Mouse (Mus musculus): ENCODE data around the gene Rhbdl1. TPM values are rescaled to one million over a fixed set of nuclear protein-coding genes. Genes with fewer than 3 reads are reported as not detected.

The Rhbdl1 gene
- polyA plus RNA-seq, 1 experiment from 2014 or later: 5.7 TPM

- H3K9ac ChIP-seq: peak within 1 kb of the TSS; percentile 71
- H3K36me3 ChIP-seq (replicated peaks): no peaks in the 10 kb centered on the region
- H3K27ac ChIP-seq: peak within 1 kb of the TSS; percentile 43
- peak within 1 kb of the TSS; percentile 99 for H3K4me2 ChIP-seq
- peaks cover 16% of the 10 kb centered on the region for H3K4me1 ChIP-seq
- WGBS: 0% methylated on average over 24 of the region's 24 CpGs
- H3K9me3 ChIP-seq: no peaks in the 10 kb centered on the region
- peak; percentile 88 for ATAC-seq (ENCODE audit: low FRiP score)
- H3K27me3 ChIP-seq: 0 out of 2 replicates have a peak, but pooled peaks cover 6% of the 10 kb centered on the region
- H3K4me3 ChIP-seq (replicated peaks): peak within 1 kb of the TSS; percentile 88
Measured at GRCm38 (mm10) chr17:25868601-25869191, 31.6 kb upstream of the Rhbdl1 start, which contains the start of gene Mcrip2. Mcrip2 (minus strand) TSS chr17:25868764.

- peak overlapping the region; percentile 88 for H3K4me3 ChIP-seq (replicated peaks)
- peak overlapping the region; percentile 99 for H3K4me2 ChIP-seq
- peak overlapping the region; percentile 71 for H3K9ac ChIP-seq
- 0 out of 2 replicates have a peak, but pooled peaks cover 6% of the 10 kb centered on the region for H3K27me3 ChIP-seq
- H3K27ac ChIP-seq: peak overlapping the region; percentile 43; the same call in 1 of the 2 replicates
- H3K36me3 ChIP-seq (replicated peaks): no peaks in the 10 kb centered on the region
- no peaks in the 10 kb centered on the region for H3K9me3 ChIP-seq
- ATAC-seq (ENCODE audit: low FRiP score): peak; percentile 67
- WGBS: 1% methylated on average over 42 of the region's 42 CpGs
- H3K4me1 ChIP-seq: peaks cover 15% of the 10 kb centered on the region
Measured at GRCm38 (mm10) chr17:25867836-25868600, 30.9 kb upstream of the Rhbdl1 start.

GRCm38 (mm10) chr17:25867509-25867835, 30.4 kb upstream of the Rhbdl1 start:
- Histone ChIP-seq H3K9me3 (no peaks in the 10 kb centered on the region), H3K4me3 (replicated peaks) (peak overlapping the region; percentile 88), H3K27ac (no peak overlapping the region), H3K4me1 (peaks cover 15% of the 10 kb centered on the region), H3K36me3 (replicated peaks) (no peaks in the 10 kb centered on the region), H3K4me2 (peak overlapping the region; percentile 99), H3K27me3 (0 out of 2 replicates have a peak, but pooled peaks cover 6% of the 10 kb centered on the region), H3K9ac (peak overlapping the region; percentile 71; the same call in 1 of the 2 replicates)
- WGBS: 15% methylated on average over 7 of the region's 7 CpGs
- ATAC-seq (ENCODE audit: low FRiP score): no peak

GRCm38 (mm10) chr17:25866172-25866571, 29.1 kb upstream of the Rhbdl1 start:
- Histone ChIP-seq H3K9ac (no peak overlapping the region), H3K27me3 (0 out of 2 replicates have a peak, but pooled peaks cover 6% of the 10 kb centered on the region), H3K4me1 (peaks cover 23% of the 10 kb centered on the region), H3K4me2 (no peak overlapping the region), H3K27ac (no peak overlapping the region), H3K4me3 (replicated peaks) (no peak overlapping the region), H3K36me3 (replicated peaks) (no peaks in the 10 kb centered on the region), H3K9me3 (no peaks in the 10 kb centered on the region)
- ATAC-seq (ENCODE audit: low FRiP score): no peak
- WGBS: 96% methylated on average over 3 of the region's 3 CpGs

GRCm38 (mm10) chr17:25865288-25865687, 28.2 kb upstream of the Rhbdl1 start:
- WGBS: 95% methylated on average over 11 of the region's 11 CpGs
- Histone ChIP-seq H3K27me3 (0 out of 2 replicates have a peak, but pooled peaks cover 6% of the 10 kb centered on the region), H3K27ac (no peak overlapping the region), H3K9ac (no peak overlapping the region), H3K9me3 (no peaks in the 10 kb centered on the region), H3K4me2 (no peak overlapping the region), H3K4me1 (peaks cover 31% of the 10 kb centered on the region), H3K36me3 (replicated peaks) (no peaks in the 10 kb centered on the region), H3K4me3 (replicated peaks) (no peak overlapping the region)
- ATAC-seq (ENCODE audit: low FRiP score): no peak

GRCm38 (mm10) chr17:25864311-25864710, 27.2 kb upstream of the Rhbdl1 start:
- no peak for ATAC-seq (ENCODE audit: low FRiP score)
- Histone ChIP-seq H3K4me1 (peaks cover 40% of the 10 kb centered on the region), H3K27ac (no peak overlapping the region), H3K4me2 (no peak overlapping the region), H3K27me3 (0 out of 2 replicates have a peak, but pooled peaks cover 6% of the 10 kb centered on the region), H3K4me3 (replicated peaks) (no peak overlapping the region), H3K9me3 (no peaks in the 10 kb centered on the region), H3K36me3 (replicated peaks) (no peaks in the 10 kb centered on the region), H3K9ac (no peak overlapping the region)
- WGBS: 93% methylated on average over 14 of the region's 14 CpGs

GRCm38 (mm10) chr17:25863681-25864080, 26.6 kb upstream of the Rhbdl1 start:
- Histone ChIP-seq H3K27me3 (0 out of 2 replicates have a peak, but pooled peaks cover 6% of the 10 kb centered on the region), H3K4me1 (peaks cover 34% of the 10 kb centered on the region), H3K36me3 (replicated peaks) (no peaks in the 10 kb centered on the region), H3K4me3 (replicated peaks) (no peak overlapping the region), H3K27ac (no peak overlapping the region), H3K9ac (no peak overlapping the region), H3K9me3 (no peaks in the 10 kb centered on the region), H3K4me2 (no peak overlapping the region)
- no peak for ATAC-seq (ENCODE audit: low FRiP score)
- WGBS: 88% methylated on average over 6 of the region's 6 CpGs

- Histone ChIP-seq H3K27ac (peak overlapping the region; percentile 85), H3K9me3 (no peaks in the 10 kb centered on the region), H3K9ac (peak overlapping the region; percentile 76), H3K4me1 (peaks cover 24% of the 10 kb centered on the region), H3K4me2 (peak overlapping the region; percentile 75), H3K27me3 (0 out of 2 replicates have a peak, but pooled peaks cover 2% of the 10 kb centered on the region), H3K36me3 (replicated peaks) (no peaks in the 10 kb centered on the region), H3K4me3 (replicated peaks) (peak overlapping the region; percentile 74)
- WGBS: 10% methylated on average over 6 of the region's 6 CpGs
- ATAC-seq (ENCODE audit: low FRiP score): 0 out of 2 replicates have a peak, but pooled peaks have one; percentile 33
Measured at GRCm38 (mm10) chr17:25861704-25862612, 24.9 kb upstream of the Rhbdl1 start.

- WGBS: 3% methylated on average over 65 of the region's 65 CpGs
- H3K4me2 ChIP-seq: peak within 1 kb of the TSS; percentile 75
- ATAC-seq (ENCODE audit: low FRiP score): peak; percentile 94
- H3K4me3 ChIP-seq (replicated peaks): peak within 1 kb of the TSS; percentile 74
- peaks cover 24% of the 10 kb centered on the region for H3K4me1 ChIP-seq
- peak within 1 kb of the TSS; percentile 76 for H3K9ac ChIP-seq
- H3K9me3 ChIP-seq: no peaks in the 10 kb centered on the region
- no peaks in the 10 kb centered on the region for H3K27me3 ChIP-seq
- H3K27ac ChIP-seq: peak within 1 kb of the TSS; percentile 85
- no peaks in the 10 kb centered on the region for H3K36me3 ChIP-seq (replicated peaks)
Measured at GRCm38 (mm10) chr17:25860832-25861703, 24.0 kb upstream of the Rhbdl1 start, which contains the start of gene Wdr90. Wdr90 (minus strand) TSS chr17:25861501.

- Histone ChIP-seq H3K9ac (peak overlapping the region; percentile 76), H3K27ac (no peak overlapping the region), H3K27me3 (no peaks in the 10 kb centered on the region), H3K4me1 (peaks cover 24% of the 10 kb centered on the region), H3K4me3 (replicated peaks) (peak overlapping the region; percentile 74), H3K36me3 (replicated peaks) (peaks cover 7% of the 10 kb centered on the region), H3K9me3 (no peaks in the 10 kb centered on the region), H3K4me2 (peak overlapping the region; percentile 75)
- WGBS: 92% methylated on average over 6 of the region's 6 CpGs
- ATAC-seq (ENCODE audit: low FRiP score): no peak
Measured at GRCm38 (mm10) chr17:25860229-25860628, 23.1 kb upstream of the Rhbdl1 start.

- Histone ChIP-seq H3K9ac (peak within 1 kb of the TSS; percentile 80), H3K9me3 (no peaks in the 10 kb centered on the region), H3K4me3 (replicated peaks) (peak within 1 kb of the TSS; percentile 93), H3K4me1 (peaks cover 19% of the 10 kb centered on the region), H3K36me3 (replicated peaks) (peaks cover 68% of the 10 kb centered on the region), H3K27ac (peak within 1 kb of the TSS; percentile 80), H3K27me3 (no peaks in the 10 kb centered on the region), H3K4me2 (peak within 1 kb of the TSS; percentile 93)
- ATAC-seq (ENCODE audit: low FRiP score): peak; percentile 96
- WGBS: under 1% methylated on average over 21 of the region's 21 CpGs
Measured at GRCm38 (mm10) chr17:25844396-25844901, 7.4 kb upstream of the Rhbdl1 start, which contains the start of gene Rhot2. Rhot2 (minus strand) TSS chr17:25844851.
